Mouse (Mus musculus) T-helper 2 cell (primary cell): ENCODE measurements around the gene Oard1.

ENCODE experiments used
- in situ Hi-C: fragments of 300-600 bp; cut with MboI, MseI; formaldehyde crosslinking; loops from one replicate; pipeline ENCODE4 v1.15.1; 2025; ENCODE audit warnings: high pct_unique_total_duplicates

Gene Oard1

GRCm38 (mm10) chr17:48433689-48434330 is 24.0 kb downstream of the Oard1 start:
- in situ Hi-C loops: loop anchor here (10.0 kb wide), 1 partner anchor 171 kb away; no protein-coding TSS in a partner anchor

- in situ Hi-C loops: loop anchor here (10.0 kb wide), 1 partner anchor 170 kb away; no protein-coding TSS in a partner anchor
Observed at GRCm38 (mm10) chr17:48434479-48434878, 24.7 kb downstream of the Oard1 start.

DNA sequence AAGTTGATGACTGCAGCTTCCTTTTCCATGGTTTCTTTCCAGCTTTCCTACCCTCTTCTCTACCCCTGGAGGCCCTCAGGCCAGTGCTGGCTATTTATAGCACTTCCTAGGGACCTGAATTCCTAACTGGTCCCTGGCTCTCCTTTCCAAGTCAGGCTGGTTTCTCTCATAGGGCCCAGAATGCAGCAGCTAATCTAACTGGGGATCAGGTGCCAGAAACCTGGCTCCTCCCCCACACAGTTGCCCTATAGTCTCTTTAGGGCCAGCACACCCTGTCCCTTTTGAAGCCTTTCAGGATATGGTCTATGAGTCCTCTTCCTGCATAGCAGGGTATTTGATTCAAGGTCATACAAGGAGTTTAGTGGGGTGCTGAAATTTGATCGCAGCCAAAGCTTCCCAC is 26.7 kb downstream of the Oard1 start:
- in situ Hi-C loops: loop anchor here (10.0 kb wide), 1 partner anchor 168 kb away; no protein-coding TSS in a partner anchor

- in situ Hi-C loops: loop anchor here (10.0 kb wide), 1 partner anchor 167 kb away; no protein-coding TSS in a partner anchor
Observed at GRCm38 (mm10) chr17:48437421-48437911, 27.7 kb downstream of the Oard1 start.

DNA sequence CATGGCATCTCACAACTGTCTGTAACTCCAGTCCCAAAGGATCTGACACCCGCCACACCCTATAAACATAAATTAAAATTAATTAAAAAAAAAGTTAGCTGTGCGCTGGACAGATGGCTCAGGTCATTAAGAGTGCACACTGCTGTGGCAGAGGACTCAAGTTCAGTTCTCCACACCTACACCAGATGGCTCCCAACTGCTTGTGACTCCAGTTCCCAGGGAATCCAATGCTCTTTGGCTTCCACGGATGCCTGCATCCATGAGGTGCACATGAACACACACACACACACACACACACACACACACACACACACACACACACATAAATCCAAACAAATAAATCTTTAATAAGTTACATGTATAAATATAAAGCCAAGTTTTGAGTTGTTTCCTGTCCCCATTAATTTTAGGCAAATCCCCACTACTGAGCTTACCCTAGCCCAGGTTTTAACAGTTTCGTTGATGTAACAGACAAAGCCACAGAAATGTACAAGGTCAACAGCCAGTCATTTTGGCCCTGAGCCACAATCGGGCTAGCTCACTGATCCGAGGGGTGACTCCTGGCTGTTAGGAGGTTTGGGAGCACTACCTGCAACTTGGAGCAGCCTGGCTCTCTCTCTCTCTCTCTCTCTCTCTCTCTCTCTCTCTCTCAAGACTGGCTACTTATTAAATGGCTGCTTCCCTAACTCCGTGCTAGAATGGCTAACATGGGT is 33.1 kb downstream of the Oard1 start:
- in situ Hi-C loops: no loop called here

DNA sequence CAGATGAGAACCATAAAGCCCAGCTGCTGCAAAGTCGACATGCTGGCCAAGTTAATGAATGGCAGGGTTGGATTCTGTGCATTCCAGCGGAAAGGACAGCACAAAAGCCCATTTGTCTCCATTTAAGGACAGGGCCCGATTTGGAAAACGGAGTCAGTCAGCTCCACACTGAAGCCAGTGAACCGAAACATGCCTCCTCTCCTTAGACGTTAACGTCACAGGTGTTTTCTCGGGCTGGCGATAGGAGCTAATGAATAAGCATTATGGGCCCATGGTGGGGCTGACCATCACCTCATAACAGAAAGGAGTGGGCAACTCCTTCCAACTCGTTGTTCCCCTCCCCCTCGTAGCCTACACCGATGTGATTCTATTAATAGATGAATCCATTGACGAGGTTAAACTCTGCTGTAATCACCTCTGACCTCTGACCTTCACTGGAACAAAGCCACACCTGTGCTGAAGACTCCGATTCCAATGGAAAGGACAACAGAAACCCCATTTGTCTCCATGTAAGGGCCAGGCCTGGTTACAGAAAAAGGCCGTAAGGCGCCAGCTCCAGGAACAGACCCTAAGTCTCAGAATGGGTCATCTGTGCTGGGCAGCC is 33.8 kb downstream of the Oard1 start:
- in situ Hi-C loops: no loop called here

DNA sequence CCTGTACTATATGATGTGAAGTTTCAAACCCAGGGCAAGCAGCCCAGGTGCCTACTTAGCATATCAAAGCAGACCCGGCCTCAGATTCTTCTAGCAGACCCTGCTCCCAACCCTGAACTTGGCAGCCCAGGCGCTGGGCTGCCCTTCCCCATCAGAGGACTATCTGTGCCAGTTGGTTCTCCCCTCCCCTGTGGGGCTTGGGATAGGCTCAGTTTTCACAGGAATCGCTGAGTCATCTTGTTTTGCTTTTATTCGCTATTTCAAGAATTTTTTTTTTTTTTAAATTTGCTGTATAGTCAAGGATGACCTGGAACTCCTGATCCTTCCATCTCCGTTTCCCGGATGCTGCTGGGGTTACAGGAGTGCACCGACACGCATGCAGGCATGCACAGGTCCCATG is 37.9 kb downstream of the Oard1 start:
- in situ Hi-C loops: no loop called here

- in situ Hi-C loops: no loop called here
Observed at GRCm38 (mm10) chr17:48450666-48451352, 41.0 kb downstream of the Oard1 start.

- in situ Hi-C loops: no loop called here
Observed at GRCm38 (mm10) chr17:48451353-48451675, 41.5 kb downstream of the Oard1 start, which contains the start of gene Tspo2. Gene Tspo2, minus strand, starts transcription at chr17:48451522.

GRCm38 (mm10) chr17:48451753-48452444 is 42.1 kb downstream of the Oard1 start:
- in situ Hi-C loops: no loop called here

- in situ Hi-C loops: no loop called here
Observed at GRCm38 (mm10) chr17:48453489-48453888, 43.7 kb downstream of the Oard1 start.

- in situ Hi-C loops: no loop called here
Observed at GRCm38 (mm10) chr17:48454190-48454589, 44.4 kb downstream of the Oard1 start.

DNA sequence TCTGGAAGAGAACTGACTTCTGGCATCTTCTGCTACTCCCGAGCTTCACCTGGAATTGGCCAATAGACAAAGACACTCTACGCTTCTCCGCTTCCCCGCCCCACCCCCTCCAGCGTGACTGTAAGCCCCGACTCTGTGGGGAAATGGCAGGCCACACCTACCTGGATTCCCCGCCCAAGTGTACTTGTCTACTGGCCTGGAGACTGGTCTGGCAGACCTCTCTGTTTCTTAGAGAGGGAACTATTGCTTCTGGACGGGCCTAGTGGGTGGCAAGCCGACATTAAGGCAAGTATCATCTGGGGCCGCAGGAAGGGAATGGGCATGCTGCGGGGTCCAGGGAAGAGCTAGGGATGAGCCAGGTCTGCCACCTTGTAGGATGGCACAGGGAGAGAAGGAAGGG is 44.9 kb downstream of the Oard1 start, which contains the start of gene Unc5cl:
Gene Unc5cl, plus strand, starts transcription at position 214 of the 400 bp plus-strand sequence.
- in situ Hi-C loops: no loop called here

DNA sequence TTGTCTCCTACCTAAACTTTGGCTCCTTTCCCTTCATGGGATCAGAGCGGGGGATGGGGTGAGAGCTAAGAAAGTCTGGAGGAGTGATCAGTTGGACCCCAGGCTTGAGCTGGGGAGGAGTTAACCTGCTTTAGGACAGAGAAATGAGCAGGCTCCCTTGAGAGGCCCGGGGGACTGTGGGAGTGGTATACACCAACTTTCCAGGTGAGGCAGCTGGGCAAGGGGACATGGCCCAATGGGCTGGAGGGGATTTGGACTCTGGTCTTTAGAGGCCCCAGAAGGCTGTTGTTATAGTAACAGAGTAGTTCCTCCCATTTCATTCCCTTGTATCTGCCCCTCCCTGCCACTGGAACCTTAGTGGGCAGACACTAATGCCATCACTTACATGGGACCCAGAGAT is 46.1 kb downstream of the Oard1 start:
- in situ Hi-C loops: no loop called here

DNA sequence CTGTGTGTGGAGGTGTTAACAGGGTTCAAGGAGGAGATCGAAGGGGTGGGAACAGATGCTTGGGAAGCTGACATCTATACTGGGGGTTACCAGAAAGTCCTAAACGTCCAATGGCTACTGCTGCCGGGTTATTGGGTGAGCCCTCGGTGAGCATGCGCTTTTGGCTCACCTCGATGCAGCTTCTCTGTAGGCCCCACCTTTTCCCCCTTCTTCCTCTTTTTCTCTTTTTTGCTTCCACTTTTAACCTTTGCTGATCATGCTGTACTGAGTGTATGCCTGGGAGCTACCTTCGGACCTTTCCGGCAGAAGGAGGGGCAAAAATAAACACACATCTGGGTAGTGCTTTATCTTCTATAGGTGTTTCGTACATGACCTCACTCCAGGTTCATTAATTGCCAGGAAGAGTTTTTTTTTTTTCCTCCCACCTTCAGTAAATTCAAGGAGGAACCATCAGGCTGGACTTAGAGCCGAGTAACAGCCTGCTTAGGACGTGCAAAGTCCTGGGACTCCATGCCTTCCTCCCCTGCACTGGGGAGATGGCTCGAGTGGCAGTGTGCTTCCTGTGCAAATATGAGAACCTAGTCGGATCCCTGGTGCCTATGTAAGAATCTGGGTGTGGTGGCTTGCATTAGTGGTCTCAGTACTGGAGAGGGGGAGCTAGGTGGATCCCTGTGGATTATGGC is 48.3 kb downstream of the Oard1 start:
- in situ Hi-C loops: no loop called here

DNA sequence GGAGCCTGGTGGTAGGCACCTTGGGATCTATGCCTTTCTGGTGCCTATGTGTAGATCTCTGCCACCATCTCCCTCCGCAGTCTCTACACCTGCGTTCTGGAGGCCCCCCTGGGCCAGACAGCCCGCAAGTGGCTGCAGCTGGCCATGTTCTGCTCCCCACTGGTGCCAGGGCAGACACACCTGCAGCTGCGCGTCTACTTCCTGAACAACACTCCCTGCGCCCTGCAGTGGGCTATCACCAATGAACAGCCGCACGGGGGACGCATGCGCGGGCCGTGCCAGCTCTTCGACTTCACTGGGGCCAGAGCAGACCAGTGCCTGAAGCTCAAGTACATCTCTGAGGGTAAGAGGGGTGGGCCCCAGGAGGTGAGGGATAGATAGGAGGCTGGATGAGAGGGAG is 52.3 kb downstream of the Oard1 start:
- in situ Hi-C loops: no loop called here

- in situ Hi-C loops: no loop called here
Observed at GRCm38 (mm10) chr17:48463391-48463790, 53.6 kb downstream of the Oard1 start.
